Mouse (Mus musculus): ENCODE data around the gene Zfhx3. TPM values are rescaled to one million over a fixed set of nuclear protein-coding genes. Genes with fewer than 3 reads are reported as not detected.

Zfhx3 gene
- polyA plus RNA-seq, 1 experiment from 2014 or later = 60.2 TPM

- 0 out of 2 replicates have a peak, but pooled peaks cover 6% of the 10 kb centered on the region for H3K27me3 ChIP-seq (replicated peaks)
Observed at GRCm38 (mm10) chr8:108699454-108700345, 757.3 kb downstream of the Zfhx3 start.

GRCm38 (mm10) chr8:108701381-108702175, 759.1 kb downstream of the Zfhx3 start:
- Histone ChIP-seq H3K36me3 (replicated peaks) (no peaks in the 10 kb centered on the region), H3K27ac (peak overlapping the region; percentile 100), H3K9ac (peak overlapping the region; percentile 99), H3K4me2 (peak overlapping the region; percentile 91), H3K4me3 (peak overlapping the region; percentile 83), H3K4me1 (peaks cover 28% of the 10 kb centered on the region), H3K27me3 (replicated peaks) (0 out of 2 replicates have a peak, but pooled peaks cover 2% of the 10 kb centered on the region), H3K9me3 (no peaks in the 10 kb centered on the region)
- no peak for ATAC-seq (replicated peaks)
- WGBS = 11% methylated on average over 7 of the region's 7 CpGs

More at GRCm38 (mm10) chr8:108699454-108700345, 757.3 kb downstream of the Zfhx3 start:
- 3% methylated on average over 23 of the region's 23 CpGs for WGBS
- H3K4me1 ChIP-seq = peaks cover 46% of the 10 kb centered on the region
- peak overlapping the region; percentile 26 for H3K4me3 ChIP-seq
- H3K27ac ChIP-seq = peak overlapping the region; percentile 81
- no peaks in the 10 kb centered on the region for H3K9me3 ChIP-seq
- no peaks in the 10 kb centered on the region for H3K36me3 ChIP-seq (replicated peaks)
- peak overlapping the region; percentile 50 for H3K4me2 ChIP-seq
- peak overlapping the region; percentile 49 for H3K9ac ChIP-seq
- peak; percentile 34; the same call in 1 of the 2 replicates for ATAC-seq (replicated peaks)

- no peaks in the 10 kb centered on the region for H3K9me3 ChIP-seq
- peak overlapping the region; percentile 83 for H3K4me3 ChIP-seq
- peaks cover 22% of the 10 kb centered on the region for H3K4me1 ChIP-seq
- no peaks in the 10 kb centered on the region for H3K36me3 ChIP-seq (replicated peaks)
- 11% methylated on average over 1 of the region's 1 CpGs for WGBS
- peak overlapping the region; percentile 100 for H3K27ac ChIP-seq
- no peak for ATAC-seq (replicated peaks)
- H3K9ac ChIP-seq = peak overlapping the region; percentile 99
- H3K27me3 ChIP-seq (replicated peaks) = no peaks in the 10 kb centered on the region
- H3K4me2 ChIP-seq = peak overlapping the region; percentile 91
Observed at GRCm38 (mm10) chr8:108702201-108702600, 759.8 kb downstream of the Zfhx3 start.

- no peaks in the 10 kb centered on the region for H3K9me3 ChIP-seq
- no peaks in the 10 kb centered on the region for H3K27me3 ChIP-seq (replicated peaks)
- peak overlapping the region; percentile 91 for H3K4me2 ChIP-seq
- H3K4me1 ChIP-seq = peaks cover 22% of the 10 kb centered on the region
- WGBS = 21% methylated on average over 2 of the region's 2 CpGs
- peak overlapping the region; percentile 83 for H3K4me3 ChIP-seq
- ATAC-seq (replicated peaks) = no peak
- H3K9ac ChIP-seq = peak overlapping the region; percentile 99
- peak overlapping the region; percentile 100 for H3K27ac ChIP-seq
- H3K36me3 ChIP-seq (replicated peaks) = no peaks in the 10 kb centered on the region
Observed at GRCm38 (mm10) chr8:108705751-108706150, 763.3 kb downstream of the Zfhx3 start.

- WGBS = 37% methylated on average over 3 of the region's 3 CpGs
- no peaks in the 10 kb centered on the region for H3K9me3 ChIP-seq
- peak overlapping the region; percentile 83 for H3K4me3 ChIP-seq
- peak overlapping the region; percentile 91 for H3K4me2 ChIP-seq
- peak overlapping the region; percentile 100 for H3K27ac ChIP-seq
- peak overlapping the region; percentile 99 for H3K9ac ChIP-seq
- no peaks in the 10 kb centered on the region for H3K36me3 ChIP-seq (replicated peaks)
- no peak for ATAC-seq (replicated peaks)
- no peaks in the 10 kb centered on the region for H3K27me3 ChIP-seq (replicated peaks)
- H3K4me1 ChIP-seq = peaks cover 29% of the 10 kb centered on the region
Observed at GRCm38 (mm10) chr8:108706491-108706847, 764.0 kb downstream of the Zfhx3 start.

GRCm38 (mm10) chr8:108706848-108707541, 764.6 kb downstream of the Zfhx3 start:
- Histone ChIP-seq H3K27me3 (replicated peaks) (no peaks in the 10 kb centered on the region), H3K4me2 (peak overlapping the region; percentile 91), H3K4me1 (peaks cover 34% of the 10 kb centered on the region), H3K9ac (peak overlapping the region; percentile 99), H3K9me3 (no peaks in the 10 kb centered on the region), H3K36me3 (replicated peaks) (no peaks in the 10 kb centered on the region), H3K27ac (peak overlapping the region; percentile 100), H3K4me3 (peak overlapping the region; percentile 83)
- ATAC-seq (replicated peaks) = 0 out of 2 replicates have a peak, but pooled peaks have one; percentile 34
- 21% methylated on average over 6 of the region's 6 CpGs for WGBS

- no peak for ATAC-seq (replicated peaks)
Observed at GRCm38 (mm10) chr8:108707576-108708281, 765.3 kb downstream of the Zfhx3 start.

GRCm38 (mm10) chr8:108708833-108709387, 766.5 kb downstream of the Zfhx3 start:
- Histone ChIP-seq H3K4me1 (peaks cover 53% of the 10 kb centered on the region), H3K27ac (peak overlapping the region; percentile 100), H3K36me3 (replicated peaks) (no peaks in the 10 kb centered on the region), H3K4me2 (peak overlapping the region; percentile 91), H3K4me3 (peak overlapping the region; percentile 83), H3K27me3 (replicated peaks) (no peaks in the 10 kb centered on the region), H3K9me3 (no peaks in the 10 kb centered on the region), H3K9ac (peak overlapping the region; percentile 48)
- ATAC-seq (replicated peaks) = no peak
- WGBS = 23% methylated on average over 8 of the region's 8 CpGs

More at GRCm38 (mm10) chr8:108707576-108708281, 765.3 kb downstream of the Zfhx3 start:
- H3K4me1 ChIP-seq = peaks cover 42% of the 10 kb centered on the region
- H3K27me3 ChIP-seq (replicated peaks) = no peaks in the 10 kb centered on the region
- peak overlapping the region; percentile 99 for H3K9ac ChIP-seq
- peak overlapping the region; percentile 83 for H3K4me3 ChIP-seq
- H3K4me2 ChIP-seq = peak overlapping the region; percentile 91
- 13% methylated on average over 5 of the region's 5 CpGs for WGBS
- H3K27ac ChIP-seq = peak overlapping the region; percentile 100
- no peaks in the 10 kb centered on the region for H3K36me3 ChIP-seq (replicated peaks)
- no peaks in the 10 kb centered on the region for H3K9me3 ChIP-seq

- H3K9me3 ChIP-seq = no peaks in the 10 kb centered on the region
- H3K4me1 ChIP-seq = peaks cover 59% of the 10 kb centered on the region
- 27% methylated on average over 2 of the region's 2 CpGs for WGBS
- ATAC-seq (replicated peaks) = no peak
- peak overlapping the region; percentile 83; the same call in 1 of the 2 replicates for H3K4me3 ChIP-seq
- no peaks in the 10 kb centered on the region for H3K36me3 ChIP-seq (replicated peaks)
- peak overlapping the region; percentile 100 for H3K27ac ChIP-seq
- peak overlapping the region; percentile 48; the same call in 1 of the 2 replicates for H3K9ac ChIP-seq
- H3K4me2 ChIP-seq = peak overlapping the region; percentile 91
- H3K27me3 ChIP-seq (replicated peaks) = no peaks in the 10 kb centered on the region
Observed at GRCm38 (mm10) chr8:108709441-108709840, 767.0 kb downstream of the Zfhx3 start.

GRCm38 (mm10) chr8:108709928-108710606, 767.6 kb downstream of the Zfhx3 start:
- no peak for ATAC-seq (replicated peaks)
- Histone ChIP-seq H3K4me1 (peaks cover 61% of the 10 kb centered on the region), H3K27me3 (replicated peaks) (no peaks in the 10 kb centered on the region), H3K36me3 (replicated peaks) (no peaks in the 10 kb centered on the region), H3K4me2 (peak overlapping the region; percentile 91), H3K27ac (peak overlapping the region; percentile 100), H3K9ac (peak overlapping the region; percentile 48), H3K9me3 (no peaks in the 10 kb centered on the region), H3K4me3 (peak overlapping the region; percentile 15)
- WGBS = 17% methylated on average over 13 of the region's 13 CpGs

Measured in midbrain, embryonic 15.5 days (tissue).